Mouse (Mus musculus): ENCODE data around the gene Fam20a.

DNA sequence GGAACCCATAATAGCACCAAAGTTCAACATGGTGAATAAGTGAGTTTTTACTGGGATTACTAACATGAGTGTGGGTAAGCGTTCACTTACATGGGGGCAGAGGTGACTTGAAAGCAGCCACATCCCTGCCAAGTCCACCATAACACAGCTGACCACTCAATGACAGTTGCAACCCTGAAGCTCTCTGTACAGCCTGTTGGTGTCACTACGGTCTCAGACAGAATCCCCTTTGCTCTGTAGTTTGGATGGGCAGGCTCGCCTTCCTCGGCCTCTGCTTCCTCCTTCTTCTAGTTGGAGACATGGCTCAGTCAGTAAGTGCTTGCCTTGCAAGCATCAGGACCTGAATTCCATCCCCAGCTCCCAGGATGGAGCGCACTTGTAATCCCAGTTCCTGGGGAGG is 47.0 kb upstream of the Fam20a start:
- TF ChIP-seq POLR2A (IDR thresholded peaks at IDR 0.05; ENCODE audit: insufficient read depth, low read depth, low read length), result no peak
- TF ChIP-seq CTCF (IDR thresholded peaks at IDR 0.05; ENCODE audit: insufficient read depth, low read depth, low read length), result no peak

Measured in olfactory bulb, adult 2 months (tissue).